Mouse (Mus musculus): ENCODE data around the gene Olfr1116. TPM values are rescaled to one million over a fixed set of nuclear protein-coding genes. Genes with fewer than 3 reads are reported as not detected.
"Not testable (repeated sequence)": the region's sequence is repeated elsewhere in the genome, so short reads cannot be mapped to it uniquely, and the experiment has no call there.

Olfr1116 gene
- not detected for total RNA-seq (2021)

DNA sequence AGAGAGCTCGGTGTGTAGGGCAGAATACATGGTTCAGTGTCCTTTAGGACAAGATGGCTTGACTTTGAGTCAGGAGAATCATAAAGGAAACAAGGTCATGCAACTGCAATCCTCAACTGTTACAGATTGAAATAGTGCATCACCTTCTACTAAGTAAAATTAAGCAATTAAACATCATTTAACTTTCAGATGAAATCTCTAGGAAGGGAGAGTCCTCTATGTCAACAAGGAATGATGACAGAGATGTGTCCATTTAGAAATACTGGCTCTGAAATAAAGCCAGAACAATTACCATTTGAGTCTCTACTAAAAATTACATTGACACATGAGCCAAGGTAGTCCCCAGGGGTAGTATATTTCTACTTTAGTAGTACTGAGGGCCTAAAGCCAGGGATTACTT, at the start of gene Olfr1116:
TSS of gene Olfr1116 (plus strand) at position 301 of the 400 bp plus-strand sequence.
- intact Hi-C loops (cut with DNase I) = no loop called here
- DNase-seq = no peak

DNA sequence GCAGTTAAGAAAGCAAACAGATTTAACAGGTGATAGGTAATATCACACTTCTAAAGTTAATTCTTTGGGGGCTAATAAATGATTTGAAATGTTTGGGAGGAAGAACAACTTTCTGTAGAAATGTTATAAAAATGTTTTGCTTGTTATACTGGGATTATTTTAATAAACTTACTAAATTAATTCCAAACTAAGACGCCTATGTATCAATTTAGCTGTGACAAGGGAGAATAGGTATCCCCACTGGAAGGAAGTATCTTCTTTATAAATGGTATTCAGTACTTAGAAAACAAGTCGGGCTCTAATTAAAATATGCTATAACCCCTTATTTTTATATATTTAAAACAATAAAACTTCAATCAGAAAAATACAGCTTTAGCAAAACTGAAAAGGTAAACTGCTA, 19.6 kb upstream of the Olfr1116 start, which contains the start of gene Olfr1115:
TSS of gene Olfr1115 (plus strand) at position 301 of the 400 bp plus-strand sequence.
- DNase-seq = no peak
- intact Hi-C loops (cut with DNase I) = no loop called here

DNA sequence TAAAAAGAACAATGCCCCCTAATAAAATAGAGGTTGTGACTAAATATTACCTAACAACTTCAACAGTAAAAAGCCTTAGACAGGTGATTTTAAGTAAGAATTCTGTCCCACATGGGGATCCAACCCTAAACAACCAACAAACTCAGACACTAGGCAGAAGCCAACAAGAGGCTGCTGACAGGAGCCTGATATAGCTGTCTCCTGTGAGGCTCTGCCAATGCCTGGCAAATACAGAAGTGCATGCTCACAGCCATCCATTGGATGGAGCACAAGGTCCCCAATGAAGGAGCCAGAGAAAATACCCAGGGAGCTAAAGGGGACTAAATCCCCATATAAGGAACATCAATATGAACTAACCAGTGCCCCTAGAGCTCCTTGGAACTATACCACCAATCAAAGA, 26.6 kb downstream of the Olfr1116 start:
- intact Hi-C loops (cut with DNase I) = not testable (repeated sequence)
- peak; percentile 57 to 62 for DNase-seq

DNA sequence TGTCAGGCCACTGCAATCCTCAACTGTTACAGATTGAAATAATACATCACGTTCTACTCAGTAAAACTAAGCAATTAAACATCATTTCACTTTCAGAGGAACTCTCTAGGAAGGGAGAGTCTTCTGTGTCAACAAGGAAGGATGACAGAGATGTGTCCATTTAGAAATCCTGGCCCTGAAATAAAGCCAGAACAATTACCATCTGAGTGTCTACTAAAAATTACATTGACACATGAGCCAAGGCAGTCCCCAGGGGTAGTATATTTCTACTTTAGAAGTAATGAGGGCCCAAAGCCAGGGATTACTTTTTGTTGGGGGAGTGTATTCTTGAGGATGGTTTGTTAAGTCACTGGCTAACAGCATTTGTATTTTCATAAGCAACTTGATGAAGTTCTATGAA, 39.9 kb downstream of the Olfr1116 start, which contains the start of gene Olfr1118:
TSS of gene Olfr1118 (plus strand) at position 301 of the 400 bp plus-strand sequence.
- intact Hi-C loops (cut with DNase I) = no loop called here
- DNase-seq = no peak

Small RNA genes within 50 kb of the gene (microRNA-seq; reads per million reads assigned to microRNA genes)
- gene Gm27438 = 0 reads per million in 2 experiments

Other genes with a start within 250 kb of the Olfr1116 start
- not detected for gene Olfr1104, start 240.5 kb upstream of the Olfr1116 start, total RNA-seq (2021)
- not detected for gene Olfr1105, start 231.0 kb upstream of the Olfr1116 start, total RNA-seq (2021)
- not detected for gene Olfr1106, start 215.3 kb upstream of the Olfr1116 start, total RNA-seq (2021)
- gene Olfr1107, start 191.7 kb upstream of the Olfr1116 start, total RNA-seq (2021) = not detected
- gene Olfr1109, start 171.5 kb upstream of the Olfr1116 start, total RNA-seq (2021) = not detected
- not detected for gene Olfr259, start 153.0 kb upstream of the Olfr1116 start, total RNA-seq (2021)
- not detected for gene Olfr1110, start 127.2 kb upstream of the Olfr1116 start, total RNA-seq (2021)
- gene Olfr1111, start 114.9 kb upstream of the Olfr1116 start, total RNA-seq (2021) = not detected
- gene Olfr1112, start 79.7 kb upstream of the Olfr1116 start, total RNA-seq (2021) = not detected
- gene Olfr1113, start 58.6 kb upstream of the Olfr1116 start, total RNA-seq (2021) = not detected
- not detected for gene Olfr1115, start 19.5 kb upstream of the Olfr1116 start, total RNA-seq (2021)
- not detected for gene Olfr1118, start 40.0 kb downstream of the Olfr1116 start, total RNA-seq (2021)
- not detected for gene Olfr1120, start 87.3 kb downstream of the Olfr1116 start, total RNA-seq (2021)
- gene Olfr1121, start 102.4 kb downstream of the Olfr1116 start, total RNA-seq (2021) = not detected
- gene Olfr1122, start 118.3 kb downstream of the Olfr1116 start, total RNA-seq (2021) = under 1 TPM in 1 of 2 experiments, not detected in 1; 0.07 TPM
- not detected for gene Olfr1123, start 149.1 kb downstream of the Olfr1116 start, total RNA-seq (2021)
- not detected for gene Olfr1124, start 162.7 kb downstream of the Olfr1116 start, total RNA-seq (2021)
- not detected for gene Olfr1126, start 186.4 kb downstream of the Olfr1116 start, total RNA-seq (2021)
- not detected for gene Pramel7, start 229.6 kb downstream of the Olfr1116 start, total RNA-seq (2021)
- not detected for gene Pramel6, start 239.0 kb downstream of the Olfr1116 start, total RNA-seq (2021)